Mouse (Mus musculus) spleen, postnatal 10 days (tissue): ENCODE data around the gene Zfp398.

Experiments
- DNase-seq, 2 experiments: peaks; one replicate each; pipeline ENCODE4 v3.0.0; 2021 to 2022; ENCODE audit warnings: low spot score in 2 of 2

Zfp398 gene

DNA sequence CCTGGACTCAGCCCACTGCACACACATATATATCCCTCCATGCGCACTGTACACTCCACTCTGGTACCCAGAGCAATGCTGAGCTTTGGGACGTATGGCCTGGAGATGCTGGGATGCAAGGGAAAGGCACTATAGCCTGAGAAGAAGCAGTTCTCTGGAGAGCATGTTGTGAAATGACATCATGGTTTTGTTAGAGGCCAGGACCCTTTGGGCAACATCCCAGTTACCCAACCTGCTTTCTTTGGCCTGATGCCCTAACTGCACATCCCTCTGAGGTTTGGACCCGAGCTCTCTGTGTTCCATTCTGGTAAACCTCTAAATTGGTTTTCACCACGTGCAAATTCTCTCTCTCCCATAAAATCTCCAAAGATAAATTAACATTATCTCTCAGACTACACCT is 68.1 kb downstream of the Zfp398 start:
- DNase-seq = no peak

DNA sequence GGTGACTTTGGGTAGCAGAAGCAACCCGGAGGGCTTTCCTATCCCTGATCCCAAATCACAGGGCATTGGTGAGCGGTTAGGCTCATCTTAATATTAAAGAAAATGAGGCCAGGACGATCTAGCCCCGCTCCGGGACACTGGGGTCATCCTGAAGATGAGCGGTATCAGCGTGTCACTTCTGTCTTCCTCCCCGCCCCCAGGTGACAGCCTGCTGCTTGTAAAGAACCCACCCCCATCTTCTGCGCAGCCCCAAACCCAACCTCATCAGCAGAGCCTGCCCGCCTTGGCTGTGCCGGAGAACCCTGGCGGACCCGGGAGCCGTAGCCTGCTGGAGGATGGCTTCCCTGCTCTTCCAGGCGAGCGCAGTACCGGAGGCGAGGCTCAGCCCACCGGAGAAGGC is 68.9 kb downstream of the Zfp398 start:
- DNase-seq = no peak

DNA sequence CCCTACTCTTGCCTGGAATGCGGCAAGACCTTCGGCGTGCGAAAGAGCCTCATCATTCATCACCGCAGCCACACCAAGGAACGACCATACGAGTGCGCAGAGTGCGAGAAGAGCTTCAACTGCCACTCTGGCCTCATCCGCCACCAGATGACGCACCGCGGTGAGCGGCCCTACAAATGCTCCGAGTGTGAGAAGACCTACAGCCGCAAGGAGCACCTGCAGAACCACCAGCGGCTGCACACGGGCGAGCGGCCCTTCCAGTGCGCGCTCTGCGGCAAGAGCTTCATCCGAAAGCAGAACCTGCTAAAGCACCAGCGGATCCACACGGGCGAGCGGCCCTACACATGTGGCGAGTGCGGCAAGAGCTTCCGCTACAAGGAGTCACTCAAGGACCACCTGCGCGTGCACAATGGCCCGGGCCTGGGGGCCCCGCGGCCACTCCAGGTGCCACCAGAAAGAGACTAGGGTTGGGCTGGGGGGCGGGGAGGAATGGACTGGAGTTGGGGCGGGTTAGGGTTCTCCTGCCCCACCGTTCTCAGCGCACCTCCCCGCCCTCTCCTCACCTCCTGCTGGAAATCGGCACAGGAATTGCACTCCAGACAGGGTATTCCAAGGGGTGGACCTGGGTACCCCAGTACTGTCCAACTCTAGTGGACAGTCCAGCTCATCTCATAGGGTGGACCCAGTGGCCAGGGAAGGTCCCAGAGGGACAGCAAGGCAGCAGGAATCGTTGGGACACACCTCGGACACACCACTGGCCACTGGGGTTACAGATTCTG is 69.6 kb downstream of the Zfp398 start:
- no peak for DNase-seq

DNA sequence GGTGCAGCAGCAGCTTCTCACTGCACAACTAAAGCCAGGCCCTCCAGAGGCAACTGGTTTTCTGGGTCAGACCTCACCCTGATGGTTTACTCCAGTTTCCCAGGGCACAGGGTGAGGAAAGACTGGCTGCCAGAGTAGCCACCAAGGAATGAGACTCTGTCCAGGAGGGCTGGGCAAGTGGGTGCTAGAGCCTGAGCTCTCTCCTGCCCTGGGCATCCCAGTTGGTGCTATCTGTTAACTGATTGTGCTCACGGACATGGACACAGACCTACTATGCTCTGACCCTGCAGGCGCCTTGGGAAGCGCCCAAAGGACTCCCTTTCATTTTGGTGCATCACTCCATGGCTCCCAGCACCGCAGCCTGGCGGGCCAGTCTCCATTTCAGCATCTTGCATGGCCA is 70.9 kb downstream of the Zfp398 start:
- no peak for DNase-seq

DNA sequence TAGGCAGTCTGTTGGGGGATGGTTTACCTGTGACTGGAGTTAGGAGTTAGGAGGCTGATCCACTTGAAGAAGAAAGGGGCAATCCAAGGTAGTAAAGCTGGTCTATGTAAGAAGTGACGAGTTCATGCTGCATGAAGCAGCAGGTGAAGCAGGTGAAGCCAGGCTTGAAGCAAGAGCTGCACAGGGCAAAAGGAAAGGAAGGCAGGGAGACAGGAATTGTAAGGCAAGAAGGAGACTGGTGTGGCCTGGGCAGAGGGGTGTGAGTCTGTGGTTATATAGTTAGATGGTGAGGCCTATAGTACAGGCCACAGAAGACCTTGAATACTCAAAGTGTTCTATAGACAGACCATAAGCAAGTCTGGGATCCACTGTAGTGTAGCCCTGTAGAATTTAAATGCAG is 73.5 kb downstream of the Zfp398 start:
- DNase-seq = no peak

DNA sequence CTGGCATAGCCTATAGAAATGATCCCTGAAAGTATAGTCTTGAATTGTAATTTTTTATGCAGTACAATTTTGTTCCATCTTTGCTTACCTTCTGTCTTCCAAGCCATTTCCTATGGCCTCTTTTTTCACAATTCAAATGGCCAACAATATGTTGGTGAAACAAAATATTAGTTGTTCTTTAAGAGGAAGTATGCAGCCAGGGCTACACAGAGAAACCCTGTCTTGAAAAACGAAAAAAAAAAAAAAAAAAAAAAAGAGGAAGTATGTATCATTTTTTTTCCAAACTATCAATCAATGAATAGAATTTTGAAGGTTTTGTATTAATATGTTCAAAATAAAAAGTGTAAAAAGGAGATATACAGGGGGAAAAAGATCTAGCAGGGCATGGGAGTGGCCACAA is 76.2 kb downstream of the Zfp398 start:
- DNase-seq = no peak

DNA sequence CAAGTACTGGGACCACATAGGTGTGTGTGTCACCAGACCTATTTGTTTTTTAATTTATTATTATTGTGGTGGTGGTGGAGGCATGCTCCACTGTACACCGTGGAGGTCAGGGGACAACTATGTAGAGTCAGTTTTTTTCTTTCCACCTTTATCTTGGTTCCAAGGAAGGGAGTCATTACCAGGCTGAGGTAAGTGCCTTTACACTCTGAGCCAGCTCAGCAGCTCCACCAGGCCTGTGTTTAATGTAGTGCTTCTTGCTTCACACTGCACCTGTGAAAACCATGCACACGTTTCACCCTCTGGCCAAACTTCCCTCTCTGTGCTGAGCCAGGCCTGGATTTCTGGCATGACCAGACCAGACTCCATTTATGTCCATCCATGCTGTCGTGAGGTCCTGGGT is 77.5 kb downstream of the Zfp398 start:
- DNase-seq = no peak

DNA sequence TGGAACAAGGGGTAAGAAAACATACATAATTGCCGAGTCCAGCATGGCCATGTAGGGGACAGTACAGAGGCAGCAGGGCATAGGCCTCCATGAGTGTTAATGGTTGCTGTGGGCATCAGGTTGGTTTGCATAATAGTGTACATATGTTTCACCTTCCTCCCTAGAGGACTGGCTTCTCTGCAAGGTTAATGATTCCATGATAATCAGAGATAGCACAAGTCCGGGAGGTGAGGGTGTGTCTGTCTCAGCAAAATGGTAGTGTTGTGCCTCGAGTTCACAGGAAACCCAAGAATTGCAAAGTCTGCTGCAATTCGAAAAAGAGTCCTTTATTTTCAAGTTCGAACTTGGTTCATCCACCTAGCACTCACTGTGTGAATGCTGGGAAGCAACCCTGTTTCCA is 81.6 kb downstream of the Zfp398 start:
- DNase-seq = no peak

DNA sequence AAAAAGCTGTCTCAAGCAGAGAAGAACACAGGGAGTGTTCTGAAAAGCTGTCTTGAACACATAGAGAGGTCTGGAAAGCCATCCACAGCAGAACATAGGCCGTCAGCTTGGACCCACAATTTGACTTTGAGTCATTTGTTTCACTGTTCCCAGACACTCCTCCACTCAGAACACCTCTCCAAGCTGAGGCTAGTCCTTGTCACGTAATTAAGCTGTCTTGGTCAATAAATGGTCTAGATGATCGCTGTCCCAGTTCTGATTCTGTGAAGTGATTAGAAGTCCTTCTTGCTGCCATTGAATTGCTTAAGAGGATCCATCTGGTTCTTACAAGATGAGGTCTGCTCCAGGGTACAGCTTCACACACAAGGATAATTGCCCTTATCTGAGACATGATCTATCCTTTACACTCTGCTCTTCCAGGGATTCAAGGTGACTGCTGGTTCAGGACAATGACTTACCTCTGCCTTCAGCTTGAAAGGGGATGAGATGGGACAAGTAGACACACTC is 83.4 kb downstream of the Zfp398 start:
- DNase-seq = no peak

DNA sequence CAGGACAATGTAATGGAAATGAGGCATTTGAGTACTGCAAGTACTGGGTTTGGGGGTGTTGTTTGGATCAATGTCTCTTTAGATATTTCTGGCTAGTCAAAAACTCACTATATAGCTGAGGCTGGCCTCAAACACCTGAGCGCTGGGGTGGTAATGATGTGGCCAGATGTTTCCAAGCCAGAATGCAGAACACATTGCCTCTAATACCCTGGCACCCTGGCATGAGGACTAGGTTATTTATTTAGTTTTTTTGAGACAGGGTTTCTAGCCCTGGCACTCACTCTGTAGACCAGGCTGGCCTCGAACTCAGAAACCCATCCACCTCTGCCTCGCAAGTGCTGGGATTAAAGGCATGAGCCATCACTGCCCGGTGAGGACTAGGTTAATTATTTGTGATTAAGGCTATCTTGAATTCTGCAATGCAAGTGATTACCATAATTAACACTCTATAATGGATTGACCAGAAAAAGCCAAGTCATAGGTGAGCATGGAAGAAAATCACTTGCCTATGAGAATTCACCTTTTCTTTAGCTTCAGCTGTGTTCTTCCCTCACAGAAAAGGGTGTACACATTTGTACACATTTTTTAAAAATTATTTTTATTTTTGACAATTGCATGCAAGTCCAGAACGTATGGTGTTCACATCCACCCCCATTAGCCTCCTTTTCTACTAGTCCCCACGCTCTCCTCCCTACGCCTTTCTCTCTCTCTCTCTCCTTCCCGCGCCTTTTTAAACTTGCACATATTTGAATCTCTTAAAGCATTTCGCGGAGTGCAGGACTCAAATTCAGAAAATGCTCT is 84.4 kb downstream of the Zfp398 start:
- DNase-seq = peak in 1 of 2 experiments; percentile 31

DNA sequence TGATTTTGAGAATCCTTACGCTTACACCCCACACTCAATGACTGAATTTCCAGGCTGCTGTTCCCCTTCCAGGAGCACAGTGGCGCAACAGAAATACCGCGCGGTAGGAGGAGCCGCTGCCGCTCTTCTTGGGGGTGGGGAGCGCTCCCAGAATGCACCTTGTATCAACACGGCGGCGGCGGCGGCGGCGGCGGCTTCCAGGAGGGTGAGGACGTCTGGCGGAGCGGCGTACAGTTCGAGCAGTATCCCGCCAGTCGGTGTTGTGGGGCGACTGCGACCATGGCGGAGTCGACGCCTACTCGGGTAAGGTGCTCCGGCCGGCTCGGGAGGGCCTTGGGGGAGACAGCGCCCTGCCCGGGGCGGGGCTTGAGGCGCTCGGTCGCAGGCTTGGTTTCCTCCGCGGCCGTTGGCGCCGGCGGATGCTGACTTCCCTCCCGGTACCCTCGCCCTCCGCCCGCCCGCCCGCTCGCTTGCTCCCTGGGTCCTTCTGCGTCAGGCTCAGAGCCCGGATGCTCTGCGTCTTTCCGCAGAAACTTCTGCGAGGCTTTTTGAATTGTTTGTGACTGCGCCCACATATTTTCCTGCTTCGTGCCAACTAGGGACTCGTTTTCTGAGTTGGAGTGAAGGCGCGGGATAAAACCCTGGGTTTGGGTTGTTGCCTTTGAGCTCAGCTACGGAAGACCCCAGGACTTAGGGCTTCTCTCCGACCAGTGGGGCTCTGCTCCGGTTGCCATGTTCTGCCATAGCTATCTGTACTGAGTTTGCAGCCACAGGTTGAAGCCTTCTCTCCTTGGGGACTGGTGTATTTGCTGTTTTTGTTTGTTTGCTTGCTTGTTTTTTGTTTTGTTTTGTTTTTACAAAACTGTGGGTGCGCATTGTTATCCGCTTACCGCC is 85.2 kb downstream of the Zfp398 start, which contains the start of gene Zfp212:
TSS of gene Zfp212 (plus strand) at position 30 of the 894 bp plus-strand sequence.
- DNase-seq = peak; percentile 88 to 91
